10 mouse cellular contexts compared by ENCODE assay signal in genomic region chr2:127341159-127341558, GRCm38 (mm10). TPM values are rescaled to one million over a fixed set of nuclear protein-coding genes. Genes with fewer than 3 reads are reported as not detected.
DNase-seq lines count a peak whose midpoint lies in the region; ATAC-seq and TF ChIP-seq lines count a peak whose summit lies in the region.
"Had no signal": no experiment of that assay in that cellular context is flagged by ENCODE, and none has a peak within 500 bp of the region (broad histone marks: within the 10 kb centered on the region; RNA-seq: fewer than 3 reads in every experiment).

No protein-coding gene starts in this region.

- no peak overlapping the region for H3K9ac ChIP-seq in forebrain, postnatal 0 days
- H3K9ac ChIP-seq in forebrain, embryonic 15.5 days (replicated peaks), result no peak overlapping the region
- H3K9ac ChIP-seq: heart, embryonic 15.5 days had no signal

- no peak overlapping the region for H3K4me3 ChIP-seq in forebrain, postnatal 0 days (ENCODE audit: low read depth, low read length)
- H3K4me3 ChIP-seq in forebrain, embryonic 15.5 days, result no peak overlapping the region
- H3K4me3 ChIP-seq: heart, embryonic 15.5 days had no signal

- peak; percentile 80 for TF ChIP-seq CTCF in forebrain, postnatal 0 days (IDR thresholded peaks at IDR 0.05; ENCODE audit: low read depth)

- H3K9me3 ChIP-seq in forebrain, postnatal 0 days (ENCODE audit: low read length), result no peaks in the 10 kb centered on the region
- H3K9me3 ChIP-seq in forebrain, embryonic 15.5 days, result no peaks in the 10 kb centered on the region
- H3K9me3 ChIP-seq: heart, embryonic 15.5 days had no signal

- ATAC-seq in forebrain, postnatal 0 days, result no peak
- ATAC-seq in forebrain, embryonic 15.5 days (replicated peaks), result no peak
- ATAC-seq in frontal cortex, adult (ENCODE audit: low TSS enrichment), result 0 out of 2 replicates have a peak, but pooled peaks have one; percentile 51

- no peak overlapping the region for H3K27ac ChIP-seq in forebrain, postnatal 0 days (ENCODE audit: low read depth, low read length)
- no peak overlapping the region for H3K27ac ChIP-seq in forebrain, embryonic 15.5 days (replicated peaks)
- H3K27ac ChIP-seq: heart, embryonic 15.5 days had no signal

- H3K27me3 ChIP-seq in forebrain, postnatal 0 days (ENCODE audit: insufficient read depth, low read length), result peaks cover 15% of the 10 kb centered on the region
- H3K27me3 ChIP-seq in forebrain, embryonic 15.5 days, result peaks cover 14% of the 10 kb centered on the region

- DNase-seq in forebrain, postnatal 0 days, result peak; percentile 21
- DNase-seq in B cell, adult 2 months, result peak; percentile 84 to 87
- peak; percentile 59 for DNase-seq in adrenal gland, postnatal 25 days
- peak; percentile 57 to 85 for DNase-seq in kidney, postnatal 36 days
- DNase-seq in lung, postnatal 4 days, result peak; percentile 44 to 67
- peak; percentile 54 to 63 for DNase-seq in spleen, postnatal 36 days (ENCODE audit: low spot score in 2 of 2)

- H3K4me2 ChIP-seq in forebrain, postnatal 0 days (ENCODE audit: low read depth), result no peak overlapping the region
- no peak overlapping the region for H3K4me2 ChIP-seq in forebrain, embryonic 15.5 days (replicated peaks)
- H3K4me2 ChIP-seq: heart, embryonic 15.5 days had no signal

- no peaks in the 10 kb centered on the region for H3K36me3 ChIP-seq in forebrain, postnatal 0 days (ENCODE audit: insufficient read depth)
- H3K36me3 ChIP-seq in forebrain, embryonic 15.5 days, result no peaks in the 10 kb centered on the region
- H3K36me3 ChIP-seq: heart, embryonic 15.5 days had no signal

- WGBS in forebrain, postnatal 0 days, result 16% methylated on average over 3 of the region's 3 CpGs
- WGBS in forebrain, embryonic 15.5 days, result 10% methylated on average over 3 of the region's 3 CpGs

- no peaks in the 10 kb centered on the region for H3K4me1 ChIP-seq in forebrain, postnatal 0 days (ENCODE audit: insufficient read depth)
- H3K4me1 ChIP-seq in forebrain, embryonic 15.5 days, result 0 out of 2 replicates have a peak, but pooled peaks cover 3% of the 10 kb centered on the region

RNA-seq across cellular contexts. Expression of gene Astl, which starts 2.7 kb away (rescaled TPM):
- not detected in 2 replicates for total RNA-seq in forebrain, postnatal 0 days (2014; rRNA removed)
- not detected in 2 replicates for polyA plus RNA-seq in forebrain, postnatal 0 days (2015; fragmentation: Nextera tagmentation; extraction: Ambion mirVana)
- polyA plus RNA-seq in forebrain, embryonic 15.5 days (2015; fragmentation: Nextera tagmentation; extraction: Ambion mirVana), result not detected in 2 replicates
- not detected in 2 replicates for total RNA-seq in adrenal gland, postnatal 25 days (2021)
- polyA plus RNA-seq: heart, embryonic 15.5 days had no signal

RNA-seq across cellular contexts. Expression of gene Dusp2, which starts 5.2 kb away (rescaled TPM):
- 10.0 and 13.9 TPM in 2 replicates for total RNA-seq in forebrain, postnatal 0 days (2014; rRNA removed)
- polyA plus RNA-seq in forebrain, postnatal 0 days (2015; fragmentation: Nextera tagmentation; extraction: Ambion mirVana), result 19.1 and 20.2 TPM in 2 replicates
- 7.4 and 7.7 TPM in 2 replicates for polyA plus RNA-seq in forebrain, embryonic 15.5 days (2015; fragmentation: Nextera tagmentation; extraction: Ambion mirVana)
- total RNA-seq in adrenal gland, postnatal 25 days (2021), result 0.49 TPM in 1 of 2 replicates, not detected in the other

RNA-seq across cellular contexts. Expression of gene Adra2b, which starts 21.8 kb away (rescaled TPM):
- total RNA-seq in forebrain, postnatal 0 days (2014; rRNA removed), result 0.46 and 0.67 TPM in 2 replicates
- polyA plus RNA-seq in forebrain, postnatal 0 days (2015; fragmentation: Nextera tagmentation; extraction: Ambion mirVana), result 0.38 and 0.80 TPM in 2 replicates
- polyA plus RNA-seq in forebrain, embryonic 15.5 days (2015; fragmentation: Nextera tagmentation; extraction: Ambion mirVana), result 0.88 and 1.00 TPM in 2 replicates
- 1.4 and 2.0 TPM in 2 replicates for total RNA-seq in adrenal gland, postnatal 25 days (2021)
- total RNA-seq: neutrophil, adult 5-6 weeks had no signal

Comparison
In these comparisons a context has a peak if more than half of its experiments do, and no peak if none do; other contexts are left out.
1. DNase-seq: peak in every context shown above with its lines; median percentile 86 in B cell, adult 2 months; 71 in kidney, postnatal 36 days; 59 in adrenal gland, postnatal 25 days; 58 in spleen, postnatal 36 days; 56 in lung, postnatal 4 days; 21 in forebrain, postnatal 0 days.